Mouse (Mus musculus) hindbrain, postnatal 0 days (tissue): Measurements from ENCODE around the gene Eif4ebp2. TPM values are rescaled to one million over a fixed set of nuclear protein-coding genes. Genes with fewer than 3 reads are reported as not detected.
A peak's percentile ranks its signal among the peaks of the same experiment; 100 is the strongest.

Experiments
- ATAC-seq: fragments of 200-750 bp; cut with Nextera tagmentation; 2 replicates; pipeline ENCODE4 v1.8.0; 2017; ENCODE audit warnings: mild to moderate bottlenecking, moderate TSS enrichment, moderate library complexity
- DNase-seq: peaks from one replicate; pipeline ENCODE4 v3.0.0-alpha.2; 2015; ENCODE audit warnings: low spot score
- H3K27ac ChIP-seq: fragments of 300-500 bp; sonication (generic); 2 replicates; pipeline ENCODE4 v1.5.1; 2014; ENCODE audit warnings: mild to moderate bottlenecking
- H3K27me3 ChIP-seq: fragments of 300-500 bp; sonication (generic); 2 replicates; pipeline ENCODE4 v1.6.1; 2014; ENCODE audit warnings: low read length, mixed read lengths; ENCODE audit not compliant: insufficient read depth
- H3K36me3 ChIP-seq: fragments of 300-500 bp; sonication (generic); 2 replicates; pipeline ENCODE4 v1.6.1; 2014; ENCODE audit warnings: low read length, mixed read lengths; ENCODE audit not compliant: insufficient read depth
- H3K4me1 ChIP-seq: fragments of 300-500 bp; sonication (generic); 2 replicates; pipeline ENCODE4 v1.6.1; 2014; ENCODE audit warnings: antibody characterized with exemption, low read length, mixed read lengths; ENCODE audit not compliant: insufficient read depth
- H3K4me2 ChIP-seq: fragments of 300-500 bp; sonication (generic); 2 replicates; pipeline ENCODE4 v1.6.1; 2014; ENCODE audit warnings: low read depth, mild to moderate bottlenecking, low read length, moderate library complexity, mixed read lengths
- H3K4me3 ChIP-seq: fragments of 300-500 bp; sonication (generic); 2 replicates; pipeline ENCODE4 v1.5.1; 2014; ENCODE audit warnings: low read length
- H3K9ac ChIP-seq: fragments of 300-500 bp; sonication (generic); replicated peaks from 2 replicates; pipeline ENCODE4 v1.6.1; 2014; ENCODE audit warnings: mild to moderate bottlenecking, low read length, moderate library complexity, mixed read lengths
- H3K9me3 ChIP-seq: fragments of 300-500 bp; sonication (generic); 2 replicates; pipeline ENCODE4 v1.6.1; 2016; ENCODE audit warnings: low read length, mixed read lengths
- CTCF ChIP-seq: IDR thresholded peaks from 2 replicates; pipeline ENCODE4 v1.5.1; 2016; ENCODE audit warnings: antibody characterized with exemption, control low read depth, low read depth
- WGBS: fragments of 180-500 bp; shearing (Covaris S2); extraction: QIAGEN DNeasy Blood & Tissue Kit; methylation state at CpG from one replicate; pipeline ENCODE4 v1.1.7; 2014; 5-methylcytosine and 5-hydroxymethylcytosine counted together
- polyA plus RNA-seq: library from polyadenylated mRNA; unstranded; fragments of >200 nt; fragmentation: Nextera tagmentation; extraction: Ambion mirVana; gene quantifications from 2 replicates; pipeline ENCODE4 v1.2.1, GENCODE M21; 2015
- total RNA-seq: library from RNA; depleted of rRNA; stranded (reverse); fragments of >200 nt; gene quantifications from 2 replicates; pipeline ENCODE4 v1.2.3, GENCODE M21; 2014

Gene Eif4ebp2
- total and polyA plus RNA-seq, 2 experiments from 2014 or later = 16.2 to 35.9 TPM

- ATAC-seq = no peak
These were observed 59.9 kb downstream of the Eif4ebp2 start for GRCm38 (mm10) chr10:61392584-61392983.

GRCm38 (mm10) chr10:61390148-61390547, 62.3 kb downstream of the Eif4ebp2 start:
- Histone ChIP-seq H3K9ac (no peak overlapping the region), H3K27ac (no peak overlapping the region), H3K4me3 (no peak overlapping the region), H3K9me3 (no peaks in the 10 kb centered on the region), H3K27me3 (no peaks in the 10 kb centered on the region), H3K4me1 (no peaks in the 10 kb centered on the region; the same call in 1 of the 2 replicates), H3K36me3 (no peaks in the 10 kb centered on the region), H3K4me2 (no peak overlapping the region)
- 56% methylated on average over 2 of the region's 2 CpGs for WGBS
- no peak for TF ChIP-seq CTCF
- no peak for DNase-seq
- no peak for ATAC-seq

More at GRCm38 (mm10) chr10:61392584-61392983, 59.9 kb downstream of the Eif4ebp2 start:
- DNase-seq = no peak
- Histone ChIP-seq H3K27ac (no peak overlapping the region), H3K4me2 (no peak overlapping the region), H3K4me1 (no peaks in the 10 kb centered on the region; the same call in 1 of the 2 replicates), H3K4me3 (no peak overlapping the region), H3K9me3 (no peaks in the 10 kb centered on the region), H3K9ac (no peak overlapping the region), H3K27me3 (no peaks in the 10 kb centered on the region), H3K36me3 (no peaks in the 10 kb centered on the region)
- WGBS = 54% methylated on average over 4 of the region's 4 CpGs
- no peak for TF ChIP-seq CTCF

GRCm38 (mm10) chr10:61389020-61389419, 63.4 kb downstream of the Eif4ebp2 start:
- no peaks in the 10 kb centered on the region for H3K36me3 ChIP-seq
- no peak overlapping the region for H3K9ac ChIP-seq
- peak; percentile 86 for ATAC-seq
- H3K4me3 ChIP-seq = no peak overlapping the region
- no peak for TF ChIP-seq CTCF
- 14% methylated on average over 5 of the region's 5 CpGs for WGBS
- peaks cover 2% of the 10 kb centered on the region for H3K4me1 ChIP-seq
- no peaks in the 10 kb centered on the region for H3K27me3 ChIP-seq
- H3K27ac ChIP-seq = no peak overlapping the region
- no peaks in the 10 kb centered on the region for H3K9me3 ChIP-seq
- no peak overlapping the region for H3K4me2 ChIP-seq
- peak; percentile 69 for DNase-seq

- no peaks in the 10 kb centered on the region for H3K27me3 ChIP-seq
- DNase-seq (no peak), ATAC-seq (no peak)
- WGBS = 66% methylated on average over 6 of the region's 6 CpGs
- H3K9ac ChIP-seq = no peak overlapping the region
- no peaks in the 10 kb centered on the region for H3K9me3 ChIP-seq
- no peak overlapping the region for H3K27ac ChIP-seq
- no peak overlapping the region for H3K4me2 ChIP-seq
- no peak overlapping the region for H3K4me3 ChIP-seq
- H3K36me3 ChIP-seq = no peaks in the 10 kb centered on the region
- H3K4me1 ChIP-seq = peaks cover 6% of the 10 kb centered on the region
- no peak for TF ChIP-seq CTCF
These were observed 66.2 kb downstream of the Eif4ebp2 start for GRCm38 (mm10) chr10:61386284-61386683.

GRCm38 (mm10) chr10:61385174-61385573, 67.3 kb downstream of the Eif4ebp2 start:
- Histone ChIP-seq H3K4me1 (peaks cover 10% of the 10 kb centered on the region), H3K36me3 (no peaks in the 10 kb centered on the region), H3K4me3 (no peak overlapping the region), H3K27ac (no peak overlapping the region), H3K9ac (no peak overlapping the region), H3K4me2 (no peak overlapping the region), H3K9me3 (no peaks in the 10 kb centered on the region), H3K27me3 (no peaks in the 10 kb centered on the region)
- ATAC-seq (no peak), DNase-seq (no peak)
- 79% methylated on average over 6 of the region's 6 CpGs for WGBS
- no peak for TF ChIP-seq CTCF

- Histone ChIP-seq H3K4me2 (peak overlapping the region; percentile 90), H3K9me3 (no peaks in the 10 kb centered on the region), H3K4me1 (peaks cover 21% of the 10 kb centered on the region), H3K9ac (peak overlapping the region; percentile 71), H3K36me3 (no peaks in the 10 kb centered on the region), H3K27me3 (no peaks in the 10 kb centered on the region), H3K27ac (peak overlapping the region; percentile 75), H3K4me3 (peak overlapping the region; percentile 72)
- DNase-seq = no peak
- TF ChIP-seq CTCF = no peak
- peak; percentile 48; the same call in 1 of the 2 replicates for ATAC-seq
- 5% methylated on average over 11 of the region's 11 CpGs for WGBS
These were observed 68.8 kb downstream of the Eif4ebp2 start for GRCm38 (mm10) chr10:61383715-61384047.

- Histone ChIP-seq H3K9me3 (no peaks in the 10 kb centered on the region), H3K36me3 (no peaks in the 10 kb centered on the region), H3K4me1 (peaks cover 22% of the 10 kb centered on the region), H3K27ac (peak within 1 kb of the TSS; percentile 75), H3K27me3 (no peaks in the 10 kb centered on the region), H3K4me2 (peak within 1 kb of the TSS; percentile 90), H3K4me3 (peak within 1 kb of the TSS; percentile 72), H3K9ac (peak within 1 kb of the TSS; percentile 71)
- peak; percentile 88 for ATAC-seq
- no peak for TF ChIP-seq CTCF
- DNase-seq = peak; percentile 85
- WGBS = 1% methylated on average over 58 of the region's 60 CpGs
These were observed 69.3 kb downstream of the Eif4ebp2 start, which contains the start of gene Pald1 for GRCm38 (mm10) chr10:61383021-61383714. Gene Pald1, minus strand, starts transcription at chr10:61383530.
